Mouse (Mus musculus): ENCODE data around the gene Tmprss2.
A peak's percentile ranks its signal among the peaks of the same experiment; 100 is the strongest.

The Tmprss2 gene

DNA sequence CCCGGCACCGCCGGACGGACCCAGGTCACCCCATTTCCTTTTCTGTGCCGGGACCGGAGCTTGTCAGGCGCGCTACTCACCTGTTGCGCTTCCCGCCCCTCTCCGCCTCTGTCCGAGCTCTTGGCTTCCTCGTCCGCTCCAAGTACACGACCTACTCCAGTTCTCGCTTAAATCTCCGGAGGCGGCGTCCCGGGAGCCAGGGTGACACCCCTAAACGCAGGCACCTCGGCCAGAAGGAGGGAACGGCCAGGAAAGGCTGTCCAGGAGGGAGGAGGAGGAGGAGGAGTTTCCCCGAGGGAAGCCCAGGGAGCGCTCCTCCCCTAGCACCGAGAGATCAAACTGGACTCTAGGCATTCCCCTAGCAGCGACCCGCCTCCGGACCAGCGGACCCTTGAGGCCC lies at the start of gene Tmprss2:
Gene Tmprss2 (minus strand): TSS at position 257 of the 400 bp plus-strand sequence.
- no peak for DNase-seq (ENCODE audit: low read depth, low spot score)

DNA sequence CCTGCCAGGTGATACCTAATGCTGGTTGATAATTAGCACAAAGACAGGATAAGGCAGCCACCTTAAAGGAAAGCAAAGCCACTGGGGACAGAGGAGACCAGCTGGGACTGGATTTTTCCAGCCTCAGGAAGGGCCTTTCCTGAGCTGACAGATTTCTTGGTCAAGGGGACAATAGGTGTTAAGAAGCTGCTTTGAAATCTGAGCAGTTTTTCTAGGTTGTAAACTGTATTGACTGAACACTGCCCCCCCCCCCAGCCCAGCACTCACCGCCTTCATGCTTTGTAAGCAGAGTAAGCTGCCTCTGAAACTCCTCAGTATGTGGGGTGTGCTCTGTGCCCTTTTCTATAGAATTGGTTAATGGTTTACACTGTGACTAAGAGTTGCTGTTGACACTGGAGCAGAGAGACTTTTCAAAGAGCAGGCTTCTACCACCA lies 48.2 kb upstream of the Tmprss2 start:
- DNase-seq (ENCODE audit: low read depth, low spot score): peak; percentile 18

DNA sequence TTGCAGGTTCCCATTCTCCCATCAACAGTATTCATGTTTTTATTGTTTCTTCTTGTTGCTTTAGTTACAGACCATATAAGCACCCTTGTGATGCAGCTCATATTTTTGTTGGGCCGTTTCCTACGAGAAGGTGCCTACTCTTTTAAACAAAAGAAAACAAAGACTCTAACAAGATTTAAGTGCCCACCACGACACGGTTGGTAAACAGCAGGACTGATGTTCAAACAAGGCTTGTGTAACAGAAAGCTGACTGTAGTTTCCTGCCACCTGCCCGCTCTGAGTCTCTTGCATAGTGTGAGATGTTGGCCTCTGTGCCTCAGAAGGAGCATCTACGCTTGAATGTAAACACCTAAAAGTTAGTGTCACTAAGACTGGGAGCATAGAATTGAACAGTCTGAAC lies 47.5 kb upstream of the Tmprss2 start:
- DNase-seq (ENCODE audit: low read depth, low spot score): no peak

DNA sequence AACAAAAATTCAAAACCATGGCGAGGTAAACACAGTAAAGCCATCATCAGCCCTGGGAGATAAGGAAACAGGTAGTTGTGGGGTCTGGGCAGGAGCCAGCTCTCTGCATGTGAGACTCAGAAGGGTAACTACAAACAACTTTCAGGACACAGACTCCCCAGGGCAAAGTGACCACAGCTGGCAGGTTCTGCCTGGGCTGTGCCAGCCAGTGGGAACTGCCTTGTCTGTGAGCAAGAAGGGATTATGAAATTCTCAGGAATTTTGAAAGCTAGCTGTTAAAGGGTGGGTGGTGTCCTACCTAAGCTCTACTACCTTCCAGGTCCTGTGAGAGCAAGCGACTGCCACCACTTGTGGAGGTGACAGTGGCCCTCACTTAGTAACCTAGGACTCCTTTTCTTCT lies 44.8 kb upstream of the Tmprss2 start:
- no peak for DNase-seq (ENCODE audit: low read depth, low spot score)

DNA sequence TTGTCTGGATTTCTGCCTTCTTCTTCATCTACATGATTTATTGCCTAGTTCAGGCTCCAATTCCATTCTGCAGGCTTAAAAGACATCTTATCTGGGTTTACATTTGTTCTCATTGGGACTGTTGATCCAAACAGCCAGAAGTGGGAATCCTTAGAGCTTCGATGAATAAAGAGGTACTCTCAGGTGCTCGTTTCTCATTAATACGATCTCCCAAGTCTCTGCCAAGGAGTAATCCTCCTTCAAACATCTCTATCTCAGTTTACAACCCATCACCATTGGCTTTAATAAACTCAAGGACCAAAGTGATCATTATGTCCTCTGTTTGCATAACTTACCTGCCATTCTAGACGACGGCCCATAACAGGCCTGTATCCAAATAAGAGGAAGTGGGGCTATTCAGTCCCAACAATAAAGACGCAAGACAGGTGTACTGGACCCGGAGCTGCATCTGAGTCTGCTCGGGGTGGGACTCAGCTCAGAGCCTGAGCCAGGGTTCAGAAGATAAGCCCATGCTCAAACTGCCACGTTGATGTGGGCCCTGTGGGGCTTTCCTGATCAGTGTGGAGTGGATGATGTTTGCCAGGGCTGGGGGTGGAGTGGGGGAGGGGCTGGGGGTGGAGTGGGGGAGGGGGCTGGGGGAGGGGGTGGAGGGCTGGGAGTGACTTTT lies 38.7 kb upstream of the Tmprss2 start:
- DNase-seq (ENCODE audit: low read depth, low spot score): no peak

DNA sequence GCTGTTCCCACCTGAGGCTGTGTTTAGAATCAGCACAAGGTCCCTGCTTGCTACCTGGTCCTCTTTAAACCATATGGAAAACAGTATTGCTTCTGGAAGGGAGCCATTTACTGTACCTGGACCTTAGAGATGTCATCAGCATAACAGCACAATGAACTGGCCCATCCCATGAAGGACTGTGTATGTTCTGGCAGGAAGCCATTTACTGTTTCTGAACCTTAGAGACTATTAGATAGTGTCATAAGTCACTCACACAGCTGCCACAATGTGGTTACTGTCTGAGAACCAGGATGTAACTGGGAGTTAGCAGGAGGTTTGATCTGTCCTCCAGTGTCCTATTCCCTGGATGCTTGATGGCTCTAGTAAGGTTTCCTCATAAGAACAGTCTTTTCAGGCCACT lies 33.7 kb upstream of the Tmprss2 start:
- no peak for DNase-seq (ENCODE audit: low read depth, low spot score)

DNA sequence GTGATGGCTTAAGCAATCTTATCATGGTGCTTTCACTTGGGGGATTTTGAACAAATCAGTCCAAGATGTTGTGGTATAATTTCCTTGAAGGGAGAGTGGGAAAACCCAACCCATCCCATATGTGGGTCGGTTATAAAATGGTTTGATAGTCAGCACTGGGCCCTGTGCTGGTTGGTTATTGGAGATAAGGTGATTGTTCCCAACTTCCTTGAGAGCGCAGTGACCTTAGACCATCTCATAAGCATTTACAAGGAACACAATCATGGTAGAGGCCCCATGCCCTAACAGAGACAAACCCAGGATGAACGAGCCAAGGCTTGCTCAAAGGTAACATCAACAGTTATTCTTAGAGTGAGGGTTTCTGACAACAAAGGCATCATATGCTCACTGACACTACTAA lies 28.6 kb upstream of the Tmprss2 start:
- no peak for DNase-seq (ENCODE audit: low read depth, low spot score)

DNA sequence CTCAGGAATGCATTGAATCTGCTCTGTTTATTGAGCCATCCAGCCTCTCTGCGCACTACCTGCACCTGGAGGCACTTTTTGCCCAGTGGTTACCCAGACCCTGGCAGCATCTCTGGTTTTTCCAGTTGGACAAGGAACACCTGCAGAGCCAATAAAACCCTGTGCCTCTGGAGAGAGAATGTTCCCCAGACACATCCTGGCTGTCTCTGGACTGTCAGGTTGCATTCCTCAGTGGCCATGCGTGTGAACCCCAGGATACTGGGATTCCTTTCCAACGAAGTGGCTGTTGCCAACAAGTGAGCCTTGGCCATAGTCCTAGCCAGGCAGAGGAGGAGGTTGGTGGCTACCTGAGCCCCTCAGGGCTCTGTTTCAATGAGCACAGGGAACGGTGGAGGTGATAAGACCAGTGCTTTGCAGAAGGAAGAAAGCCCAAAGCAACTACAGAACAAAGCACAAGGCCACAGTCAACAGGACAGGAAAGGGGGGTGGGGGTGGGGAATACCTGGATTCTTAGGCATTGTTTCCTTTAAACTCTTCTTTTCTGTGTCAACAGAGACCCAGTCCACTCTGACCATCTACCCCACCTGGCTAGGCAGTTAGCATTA lies 22.0 kb upstream of the Tmprss2 start:
- DNase-seq (ENCODE audit: low read depth, low spot score): no peak

DNA sequence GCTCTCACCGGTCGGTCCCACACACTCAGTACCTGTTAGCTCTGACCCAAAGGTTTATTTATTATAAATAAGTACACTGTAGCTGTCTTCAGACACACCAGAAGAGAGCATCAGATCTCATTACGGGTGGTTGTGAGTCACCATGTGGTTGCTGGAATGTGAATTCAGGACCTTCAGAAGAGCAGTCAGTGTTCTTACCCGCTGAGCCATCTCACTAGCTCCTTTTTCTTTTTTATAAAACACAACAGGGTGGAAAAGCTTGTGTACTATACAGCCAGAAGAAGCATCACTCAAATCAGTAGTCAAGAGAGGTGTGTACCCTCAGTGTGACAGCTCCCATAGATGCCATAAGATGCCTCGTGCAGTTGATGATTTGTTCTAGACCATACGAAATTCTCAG lies 12.2 kb upstream of the Tmprss2 start:
- no peak for DNase-seq (ENCODE audit: low read depth, low spot score)

DNA sequence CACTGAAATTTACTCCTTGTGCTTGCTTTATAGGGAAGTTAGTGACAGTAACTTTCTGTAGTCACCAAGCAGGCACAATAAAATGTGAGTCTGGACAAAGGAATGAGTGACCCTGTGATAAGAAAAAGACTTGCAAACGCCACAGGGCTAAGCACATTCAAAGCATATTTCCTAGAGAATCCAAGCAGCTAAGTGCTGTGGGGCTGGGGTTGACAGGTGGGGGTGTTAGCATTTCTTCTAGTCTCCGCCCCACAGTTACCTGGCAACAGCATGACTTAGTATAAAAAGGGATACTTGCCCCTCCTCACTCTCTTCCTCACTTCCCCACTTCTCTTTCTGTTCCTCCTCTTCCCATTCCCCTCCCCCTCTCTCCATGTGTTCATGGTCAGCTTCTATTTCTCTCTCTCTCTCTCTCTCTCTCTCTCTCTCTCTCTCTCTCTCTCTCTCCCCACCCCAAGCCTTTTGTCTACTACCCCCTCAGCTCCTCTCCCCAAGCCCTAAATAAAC lies 11.4 kb upstream of the Tmprss2 start:
- no peak for DNase-seq (ENCODE audit: low read depth, low spot score)

DNA sequence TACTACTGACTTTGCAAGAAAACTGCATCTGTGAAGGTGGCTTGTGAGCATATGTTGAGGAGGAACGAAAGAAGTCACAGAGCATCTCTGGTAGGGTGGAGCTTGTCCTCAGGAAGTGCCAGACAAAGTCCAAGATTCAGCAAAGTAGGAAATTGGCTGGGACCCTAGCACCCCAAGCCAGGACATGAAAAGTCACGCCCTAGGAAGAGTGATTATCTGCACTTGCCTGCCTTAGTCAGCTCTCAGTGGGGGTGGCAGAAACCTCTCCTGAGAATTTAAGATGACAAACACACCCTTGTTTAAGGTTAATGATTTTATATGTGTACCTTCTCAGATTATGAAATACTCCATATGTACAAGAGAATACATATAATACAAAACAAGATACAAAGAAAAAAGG lies 7.3 kb upstream of the Tmprss2 start:
- DNase-seq (ENCODE audit: low read depth, low spot score): no peak

DNA sequence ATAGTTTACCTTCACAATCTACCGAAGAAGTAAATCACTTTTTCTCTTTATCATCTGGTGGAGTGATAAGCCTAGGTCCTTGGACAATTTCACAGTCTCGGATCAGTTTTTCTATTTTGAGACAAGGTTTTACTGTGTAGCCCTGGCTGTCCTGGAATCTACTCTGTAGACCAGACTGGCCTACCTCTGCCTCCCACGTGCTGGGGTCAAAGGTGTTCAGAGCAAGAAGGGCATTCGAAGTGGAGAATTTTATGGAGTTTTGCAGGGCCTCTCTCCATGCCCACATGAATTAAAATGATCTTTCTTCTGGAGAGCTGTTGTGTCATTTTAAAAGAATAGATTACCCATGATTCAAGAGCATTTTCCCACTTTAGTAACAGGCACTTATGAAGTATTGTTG lies 1.0 kb upstream of the Tmprss2 start:
- no peak for DNase-seq (ENCODE audit: low read depth, low spot score)

DNA sequence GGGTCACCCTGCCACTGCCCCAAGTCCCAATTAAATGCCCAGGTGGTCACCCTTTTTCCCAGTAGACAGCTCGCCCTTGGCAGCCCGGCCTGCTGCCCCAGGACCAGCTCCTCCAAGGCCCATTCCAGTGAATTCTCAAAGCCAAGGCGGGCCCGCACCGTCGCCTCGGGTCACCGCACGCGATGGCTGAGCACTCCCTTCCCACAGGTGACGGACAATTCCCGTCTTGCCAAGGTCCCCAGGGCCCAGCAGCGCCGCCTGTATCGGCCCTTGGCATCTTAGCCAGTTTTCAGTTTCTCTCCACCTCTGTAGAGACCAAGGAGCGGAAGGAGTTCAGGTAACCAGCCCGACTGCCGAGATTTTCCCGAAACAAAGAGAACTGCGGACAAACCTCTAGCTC lies 749 bp downstream of the Tmprss2 start:
- DNase-seq (ENCODE audit: low read depth, low spot score): no peak

DNA sequence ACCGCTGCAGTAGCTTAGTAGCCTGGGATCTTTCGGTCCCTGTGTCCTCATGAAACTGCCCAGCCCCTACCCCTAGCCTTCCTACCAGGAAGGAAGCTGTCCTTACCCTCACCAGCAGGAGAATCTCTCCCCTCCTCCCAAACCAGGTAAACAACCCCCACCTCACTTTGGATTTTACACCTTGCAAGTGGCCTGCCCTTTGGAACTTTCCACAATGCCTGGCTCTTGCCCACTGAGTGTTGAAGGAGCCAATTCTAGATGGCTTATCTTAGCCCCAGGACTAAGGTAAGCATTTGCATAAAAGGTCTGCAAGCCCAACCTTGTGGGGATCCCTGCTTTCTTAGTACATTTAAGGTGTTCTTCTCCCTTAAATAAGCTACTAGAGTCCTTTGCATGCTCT lies 1.3 kb downstream of the Tmprss2 start:
- DNase-seq (ENCODE audit: low read depth, low spot score): no peak

DNA sequence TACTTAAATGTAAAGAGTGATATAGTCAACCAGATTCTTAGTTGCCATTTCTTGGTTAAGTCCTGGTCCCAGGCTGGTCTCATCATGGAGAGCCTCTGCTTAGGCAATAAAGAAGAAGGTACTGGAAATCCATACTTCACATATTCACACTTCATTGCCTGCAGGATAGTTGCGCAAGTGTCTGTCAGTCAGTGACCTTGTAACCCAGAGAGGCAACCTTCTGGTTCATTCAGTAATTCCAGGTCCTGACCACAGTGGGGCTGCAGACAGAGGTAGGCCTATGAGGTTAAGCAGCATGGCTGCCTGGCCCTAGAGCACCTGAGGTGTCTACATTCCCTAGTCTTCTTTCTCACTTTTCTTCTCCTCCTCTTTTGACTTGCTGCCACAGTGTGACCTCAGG lies 3.0 kb downstream of the Tmprss2 start:
- DNase-seq (ENCODE audit: low read depth, low spot score): no peak

DNA sequence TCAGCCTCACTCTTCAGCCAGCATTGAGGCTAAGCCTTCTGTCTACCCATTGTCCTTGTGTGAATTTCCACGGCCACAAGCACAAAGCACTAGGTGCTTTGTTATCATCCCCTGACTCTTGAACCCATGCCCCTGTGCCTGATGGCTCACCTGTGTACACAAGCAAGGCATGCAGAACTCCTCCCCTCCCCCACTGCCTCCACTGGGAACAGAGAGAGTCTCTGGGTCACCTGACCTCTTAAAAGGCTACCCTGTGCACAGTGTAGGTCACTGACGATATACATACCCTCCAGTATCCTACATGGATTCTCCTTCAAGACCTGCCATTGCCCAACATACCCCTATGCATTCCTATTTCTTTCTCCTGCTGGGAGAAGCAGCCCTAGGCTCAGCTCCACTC lies 4.2 kb downstream of the Tmprss2 start:
- DNase-seq (ENCODE audit: low read depth, low spot score): no peak

DNA sequence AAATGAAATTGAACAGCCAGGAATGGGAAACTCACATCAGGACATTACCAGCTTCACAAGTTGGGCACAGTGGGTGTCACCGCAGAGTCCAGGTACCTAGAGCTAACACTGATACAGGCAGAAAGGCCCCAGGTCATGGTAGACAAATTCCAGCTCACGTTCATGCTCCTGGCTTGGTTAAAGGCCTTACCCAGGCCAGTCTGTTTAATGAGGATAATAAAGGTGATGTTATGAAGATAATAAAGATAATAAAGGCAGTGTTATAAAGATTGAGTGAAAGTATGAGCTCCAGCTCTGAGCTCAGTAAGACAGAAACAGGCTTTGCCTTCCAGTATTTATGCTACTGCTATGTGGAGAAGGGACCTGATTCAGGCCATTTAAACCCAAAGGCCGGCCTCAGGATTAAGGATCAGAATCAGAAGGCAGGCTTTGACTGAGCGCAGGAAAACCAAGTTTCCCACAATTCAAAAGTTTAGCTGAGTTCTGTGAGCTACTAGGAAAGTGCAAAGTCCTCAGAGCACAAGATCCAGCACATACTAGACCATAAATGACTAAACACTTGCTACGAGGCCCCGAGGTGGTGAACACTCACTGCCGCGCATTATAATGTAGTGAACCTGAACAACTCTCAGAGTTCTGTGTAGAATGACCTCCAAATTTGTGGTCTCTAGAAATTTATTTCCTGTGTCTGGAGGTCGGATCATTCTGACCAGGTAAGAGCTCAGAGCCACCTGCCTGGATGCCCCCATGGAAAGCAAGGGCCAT lies 4.9 kb downstream of the Tmprss2 start:
- DNase-seq (ENCODE audit: low read depth, low spot score): no peak

DNA sequence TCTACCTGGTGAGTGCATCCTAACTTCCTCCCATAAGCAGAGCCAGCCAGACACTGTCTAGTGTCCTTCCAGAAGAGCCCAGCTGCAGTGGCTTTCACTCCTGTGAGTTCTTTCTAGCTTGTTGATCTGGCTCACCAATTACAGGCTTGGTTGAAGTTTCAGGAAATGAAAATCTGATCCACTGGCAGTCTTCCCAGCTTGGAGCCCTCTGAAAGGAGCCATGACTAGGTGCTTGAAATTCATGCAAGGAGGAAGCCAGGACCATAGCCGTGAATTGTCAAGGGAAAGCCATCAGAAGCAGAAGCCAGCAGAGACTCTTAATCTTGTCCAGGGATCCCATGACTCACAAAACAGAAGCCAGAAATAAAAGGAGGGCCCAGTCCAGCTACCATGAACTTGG lies 8.7 kb downstream of the Tmprss2 start:
- DNase-seq (ENCODE audit: low read depth, low spot score): peak; percentile 59

DNA sequence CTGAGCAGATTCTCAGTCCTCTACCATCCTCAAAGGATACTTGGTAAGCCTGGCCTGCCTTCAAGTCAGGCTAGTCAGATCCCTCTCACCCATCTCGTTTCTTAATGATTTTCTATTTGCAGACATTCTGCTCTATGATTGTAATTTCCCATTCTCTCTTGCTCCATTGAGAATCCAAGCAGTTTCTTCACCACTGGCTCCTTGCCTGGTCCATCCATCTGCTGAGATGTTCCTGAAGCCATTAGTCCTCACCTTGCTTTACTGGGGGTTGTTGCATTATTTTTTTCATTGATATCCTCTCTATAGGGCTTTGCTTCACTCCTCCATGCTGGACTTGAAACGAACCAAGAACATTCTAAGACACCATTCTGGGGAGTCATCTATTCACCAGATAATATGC lies 10.4 kb downstream of the Tmprss2 start:
- DNase-seq (ENCODE audit: low read depth, low spot score): peak; percentile 9

DNA sequence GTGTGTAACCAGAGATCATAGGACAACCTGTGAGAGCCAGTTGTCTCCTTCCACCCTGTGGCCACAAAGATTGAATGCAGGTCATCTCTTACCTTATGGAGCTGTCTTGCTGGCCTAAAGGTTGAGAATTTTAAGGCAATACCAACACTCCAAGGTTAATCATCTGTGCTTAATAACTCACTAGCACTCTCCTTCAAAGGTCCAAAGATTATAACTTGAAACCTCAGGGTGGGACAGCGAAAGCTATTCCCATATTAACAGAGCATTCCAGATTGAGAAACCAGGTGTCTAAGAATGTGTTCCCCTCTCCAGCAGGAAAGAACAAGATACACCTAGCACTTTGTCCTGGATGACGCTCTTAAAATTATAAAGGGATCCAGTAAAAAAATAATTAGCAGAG lies 12.9 kb downstream of the Tmprss2 start:
- DNase-seq (ENCODE audit: low read depth, low spot score): no peak

DNA sequence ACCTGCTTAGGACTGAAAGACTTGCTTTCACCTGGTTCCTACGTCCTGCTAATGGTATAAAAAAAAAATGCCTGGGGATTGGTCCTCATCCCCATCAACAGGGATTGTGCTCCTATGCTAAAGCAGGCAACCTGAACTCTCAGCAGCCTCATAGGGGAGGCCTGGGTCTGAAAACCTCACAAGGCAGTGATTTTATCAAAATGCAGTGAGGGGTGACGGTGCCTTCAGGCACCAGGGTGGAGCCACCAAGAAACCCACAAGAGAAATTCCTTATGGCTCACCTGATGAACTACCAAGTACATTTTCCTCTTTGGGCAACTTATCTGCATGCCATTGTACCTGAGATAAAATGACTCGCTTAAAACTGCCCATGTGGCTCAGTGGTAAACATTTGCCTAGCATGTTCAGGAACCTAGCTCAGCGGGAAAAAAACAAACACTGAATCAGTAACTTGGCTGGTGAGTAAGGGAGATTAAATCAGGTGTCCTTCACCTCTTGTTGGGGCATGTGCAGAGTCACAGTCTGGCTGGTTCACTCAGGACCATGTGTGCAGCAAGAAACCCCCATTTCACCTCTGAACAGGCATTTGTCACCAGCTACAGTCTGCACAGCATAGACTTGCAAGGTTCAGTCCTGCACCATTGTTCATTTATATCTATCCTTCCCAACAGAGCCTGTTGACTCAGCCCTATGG lies 17.0 kb downstream of the Tmprss2 start:
- no peak for DNase-seq (ENCODE audit: low read depth, low spot score)

DNA sequence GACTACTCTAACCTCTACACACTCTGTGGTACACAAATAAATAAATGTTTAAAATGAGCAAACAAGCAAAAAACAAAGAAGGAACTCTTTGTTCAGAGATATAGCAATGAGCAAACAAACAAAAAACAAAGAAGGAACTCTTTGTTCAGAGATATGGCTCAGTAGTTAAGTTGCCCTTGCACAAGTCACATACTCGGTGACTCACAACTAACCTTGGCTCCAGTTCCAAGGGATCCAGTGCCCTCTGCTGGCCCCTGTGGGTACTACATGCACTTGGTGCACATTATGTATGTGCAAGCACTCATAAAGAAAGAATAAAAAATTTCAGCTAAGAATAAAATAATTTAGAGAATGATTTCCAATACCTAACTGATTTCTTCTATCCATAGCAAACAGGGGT lies 17.9 kb downstream of the Tmprss2 start:
- DNase-seq (ENCODE audit: low read depth, low spot score): peak; percentile 72

Measured in brain, adult 2 months (tissue).